Mouse (Mus musculus) gastrocnemius, postnatal 4 days (tissue): ENCODE measurements around the gene Sptbn1. TPM values are rescaled to one million over a fixed set of nuclear protein-coding genes. Genes with fewer than 3 reads are reported as not detected.
A peak's percentile ranks its signal among the peaks of the same experiment; 100 is the strongest.

Experiments
- DNase-seq, 2 experiments: peaks; one replicate each; pipeline ENCODE4 v3.0.0; 2021 to 2022; ENCODE audit warnings: low spot score in 2 of 2, mixed read lengths in 2 of 2
- total RNA-seq, 2 experiments: library from RNA; stranded (reverse); gene quantifications; 2 replicates each; pipeline ENCODE4 v1.2.3; 2021

The Sptbn1 gene
- total RNA-seq, 2 experiments from 2014 or later: 233 to 240 TPM

GRCm38 (mm10) chr11:30217496-30217895, 50.5 kb downstream of the Sptbn1 start:
- DNase-seq: no peak

GRCm38 (mm10) chr11:30211663-30212416, 56.1 kb downstream of the Sptbn1 start:
- peak in 1 of 2 experiments; percentile 23 for DNase-seq

- no peak for DNase-seq
These were observed 56.8 kb downstream of the Sptbn1 start for GRCm38 (mm10) chr11:30211141-30211540.

GRCm38 (mm10) chr11:30210100-30210811, 57.7 kb downstream of the Sptbn1 start:
- no peak for DNase-seq

GRCm38 (mm10) chr11:30209495-30209894, 58.5 kb downstream of the Sptbn1 start:
- DNase-seq: peak in 1 of 2 experiments; percentile 10

GRCm38 (mm10) chr11:30204398-30204797, 63.6 kb downstream of the Sptbn1 start:
- DNase-seq: no peak

- DNase-seq: no peak
These were observed 67.6 kb downstream of the Sptbn1 start for GRCm38 (mm10) chr11:30200391-30200790.

- DNase-seq: peak; percentile 16 to 27
These were observed 69.8 kb downstream of the Sptbn1 start for GRCm38 (mm10) chr11:30198091-30198675.

- DNase-seq: peak in 1 of 2 experiments; percentile 36
These were observed 70.3 kb downstream of the Sptbn1 start for GRCm38 (mm10) chr11:30197564-30198090.

GRCm38 (mm10) chr11:30196368-30197070, 71.5 kb downstream of the Sptbn1 start:
- no peak for DNase-seq

- DNase-seq: no peak
These were observed 72.2 kb downstream of the Sptbn1 start for GRCm38 (mm10) chr11:30195756-30196155.

- DNase-seq: no peak
These were observed 73.2 kb downstream of the Sptbn1 start for GRCm38 (mm10) chr11:30194800-30195199.

- no peak for DNase-seq
These were observed 77.0 kb downstream of the Sptbn1 start for GRCm38 (mm10) chr11:30190959-30191358.

- no peak for DNase-seq
These were observed 77.9 kb downstream of the Sptbn1 start for GRCm38 (mm10) chr11:30190119-30190518.

- no peak for DNase-seq
These were observed 81.0 kb downstream of the Sptbn1 start for GRCm38 (mm10) chr11:30186902-30187470.

GRCm38 (mm10) chr11:30184527-30184926, 83.4 kb downstream of the Sptbn1 start:
- no peak for DNase-seq

GRCm38 (mm10) chr11:30182716-30183411, 85.1 kb downstream of the Sptbn1 start:
- DNase-seq: no peak

- no peak for DNase-seq
These were observed 89.8 kb downstream of the Sptbn1 start for GRCm38 (mm10) chr11:30178193-30178592.

GRCm38 (mm10) chr11:30177145-30177840, 90.7 kb downstream of the Sptbn1 start:
- no peak for DNase-seq

GRCm38 (mm10) chr11:30176111-30176510, 91.9 kb downstream of the Sptbn1 start:
- DNase-seq: no peak
